Mouse (Mus musculus) liver, adult 2 months (tissue): Measurements from ENCODE around the gene Chd3.

ENCODE experiments used
- CTCF ChIP-seq: fragments of 200-500 bp; IDR thresholded peaks from 2 replicates; pipeline ENCODE4 v1.5.1; 2011; ENCODE audit warnings: low read depth, low read length, control low read depth
- POLR2A ChIP-seq: fragments of 200-500 bp; IDR thresholded peaks from 2 replicates; pipeline ENCODE4 v1.6.1; 2011; ENCODE audit warnings: low read length, control low read depth; ENCODE audit not compliant: insufficient read depth; ENCODE audit errors: extremely low read depth

- no peak for TF ChIP-seq CTCF
- no peak for TF ChIP-seq POLR2A
Measured at GRCm38 (mm10) chr11:69381356-69381755, 12.2 kb upstream of the Chd3 start.
